Mouse (Mus musculus) gonadal fat pad, adult 2 months (tissue): ENCODE results near the gene Cacnb3. TPM values are rescaled to one million over a fixed set of nuclear protein-coding genes. Genes with fewer than 3 reads are reported as not detected.

Source experiments
- DNase-seq: peaks from one replicate; pipeline ENCODE4 v3.0.0-alpha.2; 2012; ENCODE audit warnings: low read depth
- polyA plus RNA-seq: library from polyadenylated mRNA; depleted of rRNA; stranded (reverse); fragments of >200 nt; gene quantifications from 2 replicates; pipeline ENCODE4 v1.2.3, GENCODE M21; 2012; rRNA removed

The Cacnb3 gene
- polyA plus RNA-seq, 1 experiment, result 16.1 TPM

- no peak for DNase-seq
Observed at GRCm38 (mm10) chr15:98675634-98676250, 45.1 kb downstream of the Cacnb3 start.

GRCm38 (mm10) chr15:98676471-98676870 lies 45.8 kb downstream of the Cacnb3 start:
- DNase-seq, result no peak

- no peak for DNase-seq
Observed at GRCm38 (mm10) chr15:98676940-98677728, 46.5 kb downstream of the Cacnb3 start, which contains the start of gene Rnd1. Rnd1 (minus strand) TSS chr15:98677461.

GRCm38 (mm10) chr15:98677977-98678376 lies 47.3 kb downstream of the Cacnb3 start:
- DNase-seq, result no peak

GRCm38 (mm10) chr15:98680660-98681059 lies 50.0 kb downstream of the Cacnb3 start:
- no peak for DNase-seq

- DNase-seq, result no peak
Observed at GRCm38 (mm10) chr15:98681633-98682032, 51.0 kb downstream of the Cacnb3 start.

GRCm38 (mm10) chr15:98683177-98683576 lies 52.5 kb downstream of the Cacnb3 start:
- no peak for DNase-seq

- no peak for DNase-seq
Observed at GRCm38 (mm10) chr15:98683746-98684145, 53.1 kb downstream of the Cacnb3 start.

GRCm38 (mm10) chr15:98685926-98686325 lies 55.3 kb downstream of the Cacnb3 start:
- no peak for DNase-seq

GRCm38 (mm10) chr15:98689682-98690081 lies 59.0 kb downstream of the Cacnb3 start:
- no peak for DNase-seq

GRCm38 (mm10) chr15:98691486-98692147 lies 61.0 kb downstream of the Cacnb3 start:
- no peak for DNase-seq

GRCm38 (mm10) chr15:98692171-98692715 lies 61.6 kb downstream of the Cacnb3 start:
- DNase-seq, result no peak

Other genes starting within 250 kb of the Cacnb3 start
- not detected in 2 replicates for gene Olfr283, start 249.9 kb upstream of the Cacnb3 start, polyA plus RNA-seq
- not detected in 2 replicates for gene Olfr282, start 199.6 kb upstream of the Cacnb3 start, polyA plus RNA-seq
- not detected in 2 replicates for gene Olfr281, start 178.3 kb upstream of the Cacnb3 start, polyA plus RNA-seq
- not detected in 2 replicates for gene OR5BS1P, start 160.9 kb upstream of the Cacnb3 start, polyA plus RNA-seq
- gene Lalba, start 148.1 kb upstream of the Cacnb3 start, polyA plus RNA-seq, result 0.15 and 0.24 TPM in 2 replicates
- not detected in 2 replicates for gene Olfr279, start 138.4 kb upstream of the Cacnb3 start, polyA plus RNA-seq
- gene Kansl2, start 96.6 kb upstream of the Cacnb3 start, polyA plus RNA-seq, result 38.4 and 41.0 TPM in 2 replicates
- 12.0 and 13.2 TPM in 2 replicates for gene Ccnt1, start 59.9 kb upstream of the Cacnb3 start, polyA plus RNA-seq
- 0.58 and 1.3 TPM in 2 replicates for gene 4930415O20Rik, start 59.8 kb upstream of the Cacnb3 start, polyA plus RNA-seq
- 84.8 and 91.2 TPM in 2 replicates for gene Adcy6, start 20.8 kb upstream of the Cacnb3 start, polyA plus RNA-seq
- 30.2 and 31.3 TPM in 2 replicates for gene Ddx23, start 32.1 kb downstream of the Cacnb3 start, polyA plus RNA-seq
- 2.6 and 4.8 TPM in 2 replicates for gene Rnd1, start 46.6 kb downstream of the Cacnb3 start, polyA plus RNA-seq
- gene Ccdc65, start 77.4 kb downstream of the Cacnb3 start, polyA plus RNA-seq, result 0.73 and 1.6 TPM in 2 replicates
- gene Fkbp11, start 97.4 kb downstream of the Cacnb3 start, polyA plus RNA-seq, result 59.6 and 73.5 TPM in 2 replicates
- 149 and 209 TPM in 2 replicates for gene Arf3, start 132.4 kb downstream of the Cacnb3 start, polyA plus RNA-seq
- 2.7 and 3.7 TPM in 2 replicates for gene Wnt10b, start 147.3 kb downstream of the Cacnb3 start, polyA plus RNA-seq
- gene Wnt1, start 159.0 kb downstream of the Cacnb3 start, polyA plus RNA-seq, result 0.05 TPM in 1 of 2 replicates, not detected in the other
- gene Ddn, start 178.7 kb downstream of the Cacnb3 start, polyA plus RNA-seq, result 0.05 and 0.11 TPM in 2 replicates
- gene Prkag1, start 200.7 kb downstream of the Cacnb3 start, polyA plus RNA-seq, result 83.3 and 101 TPM in 2 replicates
- gene Kmt2d, start 240.4 kb downstream of the Cacnb3 start, polyA plus RNA-seq, result 14.9 and 24.3 TPM in 2 replicates